Comparison of ENCODE assay signal across 21 mouse cellular contexts in the genomic region with DNA sequence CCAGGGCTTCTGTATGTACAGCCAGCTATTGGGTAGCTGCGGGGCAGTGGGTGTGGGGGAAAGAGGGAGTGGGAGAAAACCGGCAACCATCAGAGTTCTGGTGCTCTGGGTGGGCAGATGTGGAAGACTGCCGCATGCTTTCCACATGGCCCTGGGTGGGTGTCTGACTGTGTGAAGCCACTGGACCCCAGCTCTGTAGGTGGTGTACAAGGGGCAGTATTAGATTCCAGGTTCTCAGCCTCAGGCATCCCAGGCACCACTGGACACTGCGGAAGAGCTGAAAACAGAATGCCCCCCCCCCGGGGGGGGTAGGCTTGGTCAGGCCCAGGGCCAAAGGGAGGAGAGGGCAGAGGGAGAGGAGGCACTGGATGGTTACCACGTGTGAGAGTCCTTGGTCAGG.
DNase-seq lines count a peak whose midpoint lies in the region; ATAC-seq and TF ChIP-seq lines count a peak whose summit lies in the region.
"Had no signal": no experiment of that assay in that cellular context is flagged by ENCODE, and none has a peak within 500 bp of the region (broad histone marks: within the 10 kb centered on the region; RNA-seq: fewer than 3 reads in every experiment).

No protein-coding gene starts in this region.

- WGBS in heart, embryonic 11.5 days (ENCODE audit: insufficient replicate concordance): 75% methylated on average over 6 of the region's 6 CpGs
- 78% methylated on average over 6 of the region's 6 CpGs for WGBS in midbrain, embryonic 12.5 days
- 88% methylated on average over 6 of the region's 6 CpGs for WGBS in midbrain, postnatal 0 days
- 81% methylated on average over 6 of the region's 6 CpGs for WGBS in stomach, embryonic 14.5 days
- 83% methylated on average over 6 of the region's 6 CpGs for WGBS in stomach, postnatal 0 days

- no peaks in the 10 kb centered on the region for H3K4me1 ChIP-seq in heart, embryonic 11.5 days (ENCODE audit: control insufficient read depth, insufficient read depth, low read length)
- H3K4me1 ChIP-seq in midbrain, embryonic 12.5 days: no peaks in the 10 kb centered on the region
- H3K4me1 ChIP-seq in midbrain, postnatal 0 days (ENCODE audit: insufficient read depth, low read length): no peaks in the 10 kb centered on the region
- no peaks in the 10 kb centered on the region for H3K4me1 ChIP-seq in stomach, embryonic 14.5 days (ENCODE audit: control insufficient read depth, insufficient read depth, low read length)
- H3K4me1 ChIP-seq in stomach, postnatal 0 days (replicated peaks; ENCODE audit: control insufficient read depth, insufficient read depth): no peaks in the 10 kb centered on the region
- H3K4me1 ChIP-seq: embryonic facial prominence, embryonic 13.5 days; forebrain, embryonic 12.5 days; forebrain, embryonic 15.5 days; heart, embryonic 10.5 days; hindbrain, embryonic 12.5 days; hindbrain, embryonic 15.5 days had no signal

- no peaks in the 10 kb centered on the region for H3K36me3 ChIP-seq in heart, embryonic 11.5 days (ENCODE audit: control insufficient read depth, insufficient read depth, low read length)
- no peaks in the 10 kb centered on the region for H3K36me3 ChIP-seq in midbrain, embryonic 12.5 days
- H3K36me3 ChIP-seq in midbrain, postnatal 0 days (ENCODE audit: insufficient read depth, low read length): no peaks in the 10 kb centered on the region
- no peaks in the 10 kb centered on the region for H3K36me3 ChIP-seq in stomach, embryonic 14.5 days (ENCODE audit: control insufficient read depth, insufficient read depth, low read length)
- no peaks in the 10 kb centered on the region for H3K36me3 ChIP-seq in stomach, postnatal 0 days (ENCODE audit: control insufficient read depth, insufficient read depth, low read length)
- H3K36me3 ChIP-seq: embryonic facial prominence, embryonic 13.5 days; forebrain, embryonic 12.5 days; forebrain, embryonic 15.5 days; heart, embryonic 10.5 days; hindbrain, embryonic 12.5 days; hindbrain, embryonic 15.5 days had no signal

- H3K9me3 ChIP-seq in heart, embryonic 11.5 days (replicated peaks; ENCODE audit: control insufficient read depth, low read length): no peaks in the 10 kb centered on the region
- H3K9me3 ChIP-seq in midbrain, embryonic 12.5 days: no peaks in the 10 kb centered on the region
- no peaks in the 10 kb centered on the region for H3K9me3 ChIP-seq in midbrain, postnatal 0 days (ENCODE audit: low read length)
- no peaks in the 10 kb centered on the region for H3K9me3 ChIP-seq in stomach, embryonic 14.5 days (ENCODE audit: control insufficient read depth, low read depth, low read length)
- no peaks in the 10 kb centered on the region for H3K9me3 ChIP-seq in stomach, postnatal 0 days (ENCODE audit: control insufficient read depth, low read length)
- H3K9me3 ChIP-seq: embryonic facial prominence, embryonic 13.5 days; forebrain, embryonic 12.5 days; forebrain, embryonic 15.5 days; heart, embryonic 10.5 days; hindbrain, embryonic 12.5 days; hindbrain, embryonic 15.5 days had no signal

- ATAC-seq in heart, embryonic 11.5 days (replicated peaks; ENCODE audit: insufficient number of reproducible peaks, low FRiP score, low TSS enrichment): 0 out of 2 replicates have a peak, but pooled peaks have one; percentile 26
- peak; percentile 30; the same call in 1 of the 2 replicates for ATAC-seq in midbrain, embryonic 12.5 days (ENCODE audit: low FRiP score, low read depth)
- ATAC-seq in midbrain, postnatal 0 days (ENCODE audit: low FRiP score): no peak
- peak; percentile 18; the same call in 1 of the 2 replicates for ATAC-seq in stomach, embryonic 14.5 days (ENCODE audit: insufficient number of reproducible peaks, insufficient read depth, low FRiP score, low read depth)
- ATAC-seq in stomach, postnatal 0 days (ENCODE audit: low FRiP score, low TSS enrichment): no peak
- ATAC-seq: CD4-positive, CD25-positive, alpha-beta regulatory T cell, adult 4 months; forebrain, embryonic 15.5 days had no signal

- H3K4me2 ChIP-seq in heart, embryonic 11.5 days: no peak overlapping the region
- no peak overlapping the region for H3K4me2 ChIP-seq in midbrain, embryonic 12.5 days (replicated peaks)
- no peak overlapping the region for H3K4me2 ChIP-seq in midbrain, postnatal 0 days (ENCODE audit: low read depth, low read length, poor library complexity, severe bottlenecking)
- H3K4me2 ChIP-seq in stomach, embryonic 14.5 days (replicated peaks; ENCODE audit: low read depth, low read length): no peak overlapping the region
- no peak overlapping the region for H3K4me2 ChIP-seq in stomach, postnatal 0 days (replicated peaks; ENCODE audit: low read depth)
- H3K4me2 ChIP-seq: embryonic facial prominence, embryonic 13.5 days; forebrain, embryonic 12.5 days; forebrain, embryonic 15.5 days; hindbrain, embryonic 12.5 days; hindbrain, embryonic 15.5 days had no signal

- H3K27ac ChIP-seq in heart, embryonic 11.5 days (ENCODE audit: low read depth, low read length): no peak overlapping the region
- no peak overlapping the region for H3K27ac ChIP-seq in midbrain, embryonic 12.5 days (replicated peaks)
- no peak overlapping the region for H3K27ac ChIP-seq in midbrain, postnatal 0 days (ENCODE audit: low read depth, low read length)
- no peak overlapping the region for H3K27ac ChIP-seq in stomach, embryonic 14.5 days (ENCODE audit: low read length)
- no peak overlapping the region for H3K27ac ChIP-seq in stomach, postnatal 0 days (replicated peaks)
- H3K27ac ChIP-seq: embryonic facial prominence, embryonic 13.5 days; forebrain, embryonic 12.5 days; forebrain, embryonic 15.5 days; heart, embryonic 10.5 days; hindbrain, embryonic 12.5 days; hindbrain, embryonic 15.5 days had no signal

- H3K9ac ChIP-seq in heart, embryonic 11.5 days (ENCODE audit: low read depth, low read length): no peak overlapping the region
- no peak overlapping the region for H3K9ac ChIP-seq in midbrain, embryonic 12.5 days (replicated peaks)
- H3K9ac ChIP-seq in midbrain, postnatal 0 days (replicated peaks; ENCODE audit: low read length, poor library complexity, severe bottlenecking): no peak overlapping the region
- H3K9ac ChIP-seq in stomach, embryonic 14.5 days (replicated peaks; ENCODE audit: low read depth, low read length): no peak overlapping the region
- no peak overlapping the region for H3K9ac ChIP-seq in stomach, postnatal 0 days (ENCODE audit: low read length)
- H3K9ac ChIP-seq: embryonic facial prominence, embryonic 13.5 days; forebrain, embryonic 12.5 days; forebrain, embryonic 15.5 days; hindbrain, embryonic 12.5 days; hindbrain, embryonic 15.5 days had no signal

- TF ChIP-seq CTCF in midbrain, postnatal 0 days (IDR thresholded peaks at IDR 0.05): no peak
- TF ChIP-seq CTCF in stomach, postnatal 0 days (IDR thresholded peaks at IDR 0.05; ENCODE audit: low read depth): no peak

- no peak for TF ChIP-seq EP300 in stomach, postnatal 0 days (optimal IDR thresholded peaks at IDR 0.05)

- DNase-seq in heart, adult 8-10 months (ENCODE audit: low spot score): no peak
- DNase-seq in midbrain, postnatal 0 days (ENCODE audit: low spot score): no peak
- no peak for DNase-seq in stomach, postnatal 0 days (ENCODE audit: low spot score)
- DNase-seq: adrenal gland, adult 2 months; adrenal gland, postnatal 14 days; cerebellum, adult 11-12 months; cerebellum, adult 8-10 months; cerebellum, postnatal 14 days; gastrocnemius, postnatal 25 days; heart, adult 18-20 months had no signal

- H3K27me3 ChIP-seq in heart, embryonic 11.5 days (ENCODE audit: control insufficient read depth, insufficient read depth, low read length): no peaks in the 10 kb centered on the region
- H3K27me3 ChIP-seq in midbrain, embryonic 12.5 days: no peaks in the 10 kb centered on the region
- H3K27me3 ChIP-seq in midbrain, postnatal 0 days (ENCODE audit: insufficient read depth, low read length): no peaks in the 10 kb centered on the region
- H3K27me3 ChIP-seq in stomach, embryonic 14.5 days (ENCODE audit: control insufficient read depth, insufficient read depth, low read length): no peaks in the 10 kb centered on the region
- no peaks in the 10 kb centered on the region for H3K27me3 ChIP-seq in stomach, postnatal 0 days (ENCODE audit: control insufficient read depth, insufficient read depth, low read length)
- H3K27me3 ChIP-seq: embryonic facial prominence, embryonic 13.5 days; forebrain, embryonic 12.5 days; forebrain, embryonic 15.5 days; hindbrain, embryonic 12.5 days; hindbrain, embryonic 15.5 days had no signal

- no peak overlapping the region for H3K4me3 ChIP-seq in heart, embryonic 11.5 days (ENCODE audit: low read depth, low read length)
- H3K4me3 ChIP-seq in midbrain, embryonic 12.5 days: no peak overlapping the region
- no peak overlapping the region for H3K4me3 ChIP-seq in midbrain, postnatal 0 days (ENCODE audit: low read depth, low read length)
- H3K4me3 ChIP-seq in stomach, embryonic 14.5 days (ENCODE audit: low read depth, low read length): no peak overlapping the region
- H3K4me3 ChIP-seq in stomach, postnatal 0 days (ENCODE audit: low read depth, low read length): no peak overlapping the region
- H3K4me3 ChIP-seq: embryonic facial prominence, embryonic 13.5 days; erythroblast, embryonic 14.5 days; forebrain, embryonic 12.5 days; forebrain, embryonic 15.5 days; heart, embryonic 10.5 days; hindbrain, embryonic 12.5 days; hindbrain, embryonic 15.5 days had no signal

Comparison
In these comparisons a context has a peak if more than half of its experiments do, and no peak if none do; other contexts are left out.
1. ATAC-seq: peak in heart, embryonic 11.5 days (single experiment), midbrain, embryonic 12.5 days (single experiment) and stomach, embryonic 14.5 days (single experiment); none in midbrain, postnatal 0 days (single experiment) and stomach, postnatal 0 days (single experiment).